Mouse (Mus musculus) midbrain, postnatal 0 days (tissue): Measurements from ENCODE around the gene Dennd4b. TPM values are rescaled to one million over a fixed set of nuclear protein-coding genes. Genes with fewer than 3 reads are reported as not detected.

ENCODE experiments used
- ATAC-seq: fragments of 200-750 bp; cut with Nextera tagmentation; 2 replicates; pipeline ENCODE4 v1.8.0; 2017; ENCODE audit warnings: moderate number of reproducible peaks, mild to moderate bottlenecking, moderate TSS enrichment, moderate library complexity; ENCODE audit not compliant: low FRiP score
- DNase-seq: peaks from one replicate; pipeline ENCODE4 v3.0.0-alpha.2; 2015; ENCODE audit warnings: low spot score
- H3K27ac ChIP-seq: fragments of 300-500 bp; sonication (generic); 2 replicates; pipeline ENCODE4 v1.5.1; 2014; ENCODE audit warnings: low read depth, mild to moderate bottlenecking, low read length, mixed read lengths
- H3K27me3 ChIP-seq: fragments of 300-500 bp; sonication (generic); 2 replicates; pipeline ENCODE4 v1.6.1; 2014; ENCODE audit warnings: low read length, control low read depth, mixed read lengths; ENCODE audit not compliant: insufficient read depth
- H3K36me3 ChIP-seq: fragments of 300-500 bp; sonication (generic); 2 replicates; pipeline ENCODE4 v1.6.1; 2014; ENCODE audit warnings: low read length, control low read depth, mixed read lengths; ENCODE audit not compliant: insufficient read depth
- H3K4me1 ChIP-seq: fragments of 300-500 bp; sonication (generic); 2 replicates; pipeline ENCODE4 v1.6.1; 2014; ENCODE audit warnings: mild to moderate bottlenecking, control low read depth, antibody characterized with exemption, low read length, mixed read lengths; ENCODE audit not compliant: insufficient read depth
- H3K4me2 ChIP-seq: fragments of 300-500 bp; sonication (generic); 2 replicates; pipeline ENCODE4 v1.6.1; 2014; ENCODE audit warnings: low read depth, mild to moderate bottlenecking, low read length, mixed read lengths; ENCODE audit not compliant: poor library complexity, severe bottlenecking
- H3K4me3 ChIP-seq: fragments of 300-500 bp; sonication (generic); 2 replicates; pipeline ENCODE4 v1.5.1; 2014; ENCODE audit warnings: low read depth, mild to moderate bottlenecking, low read length, moderate library complexity
- H3K9ac ChIP-seq: fragments of 300-500 bp; sonication (generic); replicated peaks from 2 replicates; pipeline ENCODE4 v1.6.1; 2014; ENCODE audit warnings: mild to moderate bottlenecking, low read length, moderate library complexity, mixed read lengths; ENCODE audit not compliant: poor library complexity, severe bottlenecking
- H3K9me3 ChIP-seq: fragments of 300-500 bp; sonication (generic); 2 replicates; pipeline ENCODE4 v1.6.1; 2016; ENCODE audit warnings: low read length, control low read depth
- CTCF ChIP-seq: IDR thresholded peaks from 2 replicates; pipeline ENCODE4 v1.5.1; 2016; ENCODE audit warnings: antibody characterized with exemption, mild to moderate bottlenecking
- WGBS: fragments of 180-500 bp; shearing (Covaris S2); extraction: QIAGEN DNeasy Blood & Tissue Kit; methylation state at CpG from one replicate; pipeline ENCODE4 v1.1.7; 2014; 5-methylcytosine and 5-hydroxymethylcytosine counted together
- polyA plus RNA-seq: library from polyadenylated mRNA; unstranded; fragments of >200 nt; fragmentation: Nextera tagmentation; extraction: Ambion mirVana; gene quantifications from 2 replicates; pipeline ENCODE4 v1.2.1, GENCODE M21; 2015
- total RNA-seq: library from RNA; depleted of rRNA; stranded (reverse); fragments of >200 nt; gene quantifications from 2 replicates; pipeline ENCODE4 v1.2.3, GENCODE M21; 2014

Gene Dennd4b
- total and polyA plus RNA-seq, 2 experiments from 2014 or later, result 6.9 to 34.6 TPM

- ATAC-seq, result peak; percentile 45
- Histone ChIP-seq H3K4me3 (peak overlapping the region; percentile 92), H3K36me3 (peaks cover 30% of the 10 kb centered on the region), H3K4me1 (peaks cover 9% of the 10 kb centered on the region), H3K9me3 (no peaks in the 10 kb centered on the region), H3K4me2 (peak overlapping the region; percentile 81), H3K27me3 (no peaks in the 10 kb centered on the region), H3K9ac (peak overlapping the region; percentile 84), H3K27ac (peak overlapping the region; percentile 88)
- WGBS, result under 1% methylated on average over 39 of the region's 41 CpGs
- no peak for TF ChIP-seq CTCF
- no peak for DNase-seq
These were observed 10.4 kb upstream of the Dennd4b start for GRCm38 (mm10) chr3:90254419-90255193.

GRCm38 (mm10) chr3:90255194-90255565 is 9.8 kb upstream of the Dennd4b start:
- 15% methylated on average over 2 of the region's 2 CpGs for WGBS
- Histone ChIP-seq H3K9ac (peak overlapping the region; percentile 84), H3K27me3 (no peaks in the 10 kb centered on the region), H3K4me2 (peak overlapping the region; percentile 81), H3K27ac (no peak overlapping the region), H3K9me3 (no peaks in the 10 kb centered on the region), H3K4me3 (peak overlapping the region; percentile 92), H3K4me1 (peaks cover 9% of the 10 kb centered on the region), H3K36me3 (peaks cover 36% of the 10 kb centered on the region)
- ATAC-seq (no peak), DNase-seq (no peak)
- no peak for TF ChIP-seq CTCF

- ATAC-seq, result no peak
- H3K4me2 ChIP-seq, result peak overlapping the region; percentile 81; the same call in 1 of the 2 replicates
- H3K9ac ChIP-seq, result no peak overlapping the region
These were observed 9.1 kb upstream of the Dennd4b start for GRCm38 (mm10) chr3:90255784-90256353.

GRCm38 (mm10) chr3:90256731-90257530 is 8.1 kb upstream of the Dennd4b start:
- WGBS, result 91% methylated on average over 19 of the region's 19 CpGs
- Histone ChIP-seq H3K36me3 (peaks cover 44% of the 10 kb centered on the region), H3K4me2 (no peak overlapping the region), H3K27me3 (no peaks in the 10 kb centered on the region), H3K4me3 (no peak overlapping the region), H3K9me3 (no peaks in the 10 kb centered on the region), H3K4me1 (peaks cover 9% of the 10 kb centered on the region), H3K9ac (no peak overlapping the region), H3K27ac (no peak overlapping the region)
- no peak for DNase-seq
- no peak for TF ChIP-seq CTCF
- no peak for ATAC-seq

More at GRCm38 (mm10) chr3:90255784-90256353, 9.1 kb upstream of the Dennd4b start:
- Histone ChIP-seq H3K4me3 (peak overlapping the region; percentile 92; the same call in 1 of the 2 replicates), H3K4me1 (peaks cover 9% of the 10 kb centered on the region), H3K27ac (no peak overlapping the region), H3K36me3 (peaks cover 40% of the 10 kb centered on the region), H3K27me3 (no peaks in the 10 kb centered on the region), H3K9me3 (no peaks in the 10 kb centered on the region)
- WGBS, result 96% methylated on average over 14 of the region's 14 CpGs
- no peak for DNase-seq
- no peak for TF ChIP-seq CTCF

GRCm38 (mm10) chr3:90258521-90258920 is 6.5 kb upstream of the Dennd4b start:
- DNase-seq, result no peak
- no peak for ATAC-seq
- Histone ChIP-seq H3K27me3 (no peaks in the 10 kb centered on the region), H3K36me3 (peaks cover 60% of the 10 kb centered on the region), H3K4me1 (peaks cover 9% of the 10 kb centered on the region), H3K4me3 (no peak overlapping the region), H3K9ac (no peak overlapping the region), H3K4me2 (no peak overlapping the region), H3K9me3 (no peaks in the 10 kb centered on the region), H3K27ac (no peak overlapping the region)
- 96% methylated on average over 4 of the region's 4 CpGs for WGBS
- TF ChIP-seq CTCF, result no peak
